Mouse (Mus musculus) MEL (cell line): ENCODE data around the gene 5730480H06Rik.

ENCODE experiments used
- CTCF ChIP-seq, 3 experiments: IDR thresholded peaks in 2 of 3; conservative IDR thresholded peaks in 1 of 3; 2 replicates each; pipeline ENCODE4 v1.5.1; 2011 to 2012; ENCODE audit warnings: low read length in 3 of 3, low read depth in 2 of 3, mild to moderate bottlenecking in 2 of 3, improper control_type of control experiment in 1 of 3, inconsistent platforms in 1 of 3, mixed read lengths in 1 of 3, moderate library complexity in 1 of 3; ENCODE audit not compliant: control insufficient read depth in 1 of 3, insufficient read depth in 1 of 3, poor library complexity in 1 of 3, severe bottlenecking in 1 of 3
- EP300 ChIP-seq, 2 experiments: IDR thresholded peaks; 2 replicates each; pipeline ENCODE4 v1.6.1; 2011; ENCODE audit warnings: improper control_type of control experiment in 2 of 2, low read length in 2 of 2, low read depth in 1 of 2, mild to moderate bottlenecking in 1 of 2
- HCFC1 ChIP-seq: IDR thresholded peaks from 2 replicates; pipeline ENCODE4 v1.6.1; 2012; ENCODE audit warnings: low read depth, mild to moderate bottlenecking, inconsistent platforms, low read length, improper control_type of control experiment, moderate library complexity
- MAFK ChIP-seq: IDR thresholded peaks from 2 replicates; pipeline ENCODE4 v1.6.1; 2011; ENCODE audit warnings: low read depth, mild to moderate bottlenecking, low read length, improper control_type of control experiment, borderline replicate concordance
- MAZ ChIP-seq: IDR thresholded peaks from 2 replicates; pipeline ENCODE4 v1.6.1; 2012; ENCODE audit warnings: low read depth, mild to moderate bottlenecking, inconsistent platforms, low read length, improper control_type of control experiment
- POLR2AphosphoS2 ChIP-seq: IDR thresholded peaks from 2 replicates; pipeline ENCODE4 v1.6.1; 2011; ENCODE audit warnings: low read length, improper control_type of control experiment
- POLR2AphosphoS5 ChIP-seq: IDR thresholded peaks from 2 replicates; pipeline ENCODE4 v1.6.1; 2012; ENCODE audit warnings: low read depth, borderline replicate concordance, mild to moderate bottlenecking, inconsistent platforms, low read length, moderate library complexity, mixed read lengths
- RAD21 ChIP-seq: IDR thresholded peaks from 2 replicates; pipeline ENCODE4 v1.6.1; 2011; ENCODE audit warnings: mild to moderate bottlenecking, low read depth, low read length, improper control_type of control experiment
- TAL1 ChIP-seq: IDR thresholded peaks from 2 replicates; pipeline ENCODE4 v1.6.1; 2012; ENCODE audit warnings: mild to moderate bottlenecking, inconsistent platforms, low read length, moderate library complexity, mixed read lengths
- UBTF ChIP-seq: IDR thresholded peaks from 2 replicates; pipeline ENCODE4 v1.6.1; 2012; ENCODE audit warnings: low read depth, mild to moderate bottlenecking, inconsistent platforms, low read length, improper control_type of control experiment, moderate library complexity, borderline replicate concordance; ENCODE audit not compliant: insufficient read depth
- ZC3H11A ChIP-seq: IDR thresholded peaks from 2 replicates; pipeline ENCODE4 v1.6.1; 2012; ENCODE audit warnings: low read depth, mild to moderate bottlenecking, inconsistent platforms, low read length, improper control_type of control experiment
- ZKSCAN1 ChIP-seq: IDR thresholded peaks from 2 replicates; pipeline ENCODE4 v1.6.1; 2012; ENCODE audit warnings: low read depth, mild to moderate bottlenecking, inconsistent platforms, low read length, improper control_type of control experiment, moderate library complexity

DNA sequence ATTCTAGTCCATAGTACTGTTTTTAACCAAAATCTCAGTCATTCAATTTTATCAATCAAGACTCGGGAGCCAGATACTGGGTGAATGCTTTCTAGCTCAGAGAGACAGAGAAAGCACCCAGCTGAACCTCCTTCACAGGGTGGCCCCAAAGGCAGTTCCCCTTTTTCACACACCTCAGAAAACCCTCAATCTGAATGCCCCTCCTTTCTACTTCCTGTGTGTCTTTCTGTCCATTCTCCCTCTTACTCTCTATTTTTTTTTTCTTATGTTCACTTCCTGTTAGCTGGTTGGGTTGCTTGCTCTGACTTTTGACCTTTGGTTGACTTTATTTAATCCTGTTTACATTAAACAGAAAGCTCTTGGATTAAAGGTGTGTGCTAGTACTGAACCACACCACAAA, 21.6 kb downstream of the 5730480H06Rik start:
- TF ChIP-seq HCFC1 (no peak), POLR2AphosphoS2 (no peak), TAL1 (no peak), MAZ (no peak), UBTF (no peak), POLR2AphosphoS5 (no peak), RAD21 (no peak), CTCF (IDR thresholded peaks at IDR 0.05 in 2 of 3, conservative IDR thresholded peaks at IDR 0.05 in 1 of 3; ENCODE audit: control insufficient read depth in 1 of 3, insufficient read depth in 1 of 3, low read depth in 2 of 3, low read length in 3 of 3, poor library complexity in 1 of 3, severe bottlenecking in 1 of 3) (no peak), ZKSCAN1 (no peak), EP300 (IDR thresholded peaks at IDR 0.05; ENCODE audit: low read depth in 1 of 2, low read length in 2 of 2) (no peak), ZC3H11A (no peak), MAFK (no peak)
